Mouse (Mus musculus) MEL (cell line): Measurements from ENCODE around the gene Hoxa9. TPM values are rescaled to one million over a fixed set of nuclear protein-coding genes. Genes with fewer than 3 reads are reported as not detected.

Experiments
- DNase-seq: peaks from one replicate; pipeline ENCODE4 v3.0.0; 2011; ENCODE audit warnings: low read depth, low spot score
- H3K27ac ChIP-seq: 2 replicates; pipeline ENCODE4 v1.5.1; 2012; ENCODE audit warnings: low read depth, mild to moderate bottlenecking, control low read depth, low read length, moderate library complexity; ENCODE audit not compliant: control insufficient read depth
- H3K27me3 ChIP-seq, 2 experiments: fragments of 150-350 bp in 1 of 2; sonication (generic) in 1 of 2; 2 replicates each; pipeline ENCODE4 v1.6.1; 2012; ENCODE audit warnings: low read length in 2 of 2, mild to moderate bottlenecking in 2 of 2, improper control_type of control experiment in 1 of 2, moderate library complexity in 1 of 2; ENCODE audit not compliant: insufficient read depth in 2 of 2, control insufficient read depth in 1 of 2
- H3K36me3 ChIP-seq, 2 experiments: 2 replicates each; pipeline ENCODE4 v1.6.1; 2012 to 2014; ENCODE audit warnings: low read length in 2 of 2, improper control_type of control experiment in 1 of 2, inconsistent platforms in 1 of 2, mild to moderate bottlenecking in 1 of 2; ENCODE audit not compliant: insufficient read depth in 2 of 2, control insufficient read depth in 1 of 2
- H3K4me1 ChIP-seq, 2 experiments: fragments of 150-350 bp in 1 of 2; sonication (generic) in 1 of 2; 2 replicates each; pipeline ENCODE4 v1.6.1; 2012; ENCODE audit warnings: low read length in 2 of 2, improper control_type of control experiment in 1 of 2, mild to moderate bottlenecking in 1 of 2; ENCODE audit not compliant: insufficient read depth in 2 of 2, control insufficient read depth in 1 of 2
- H3K4me3 ChIP-seq, 2 experiments: fragments of 150-350 bp in 1 of 2; sonication (generic) in 1 of 2; 2 replicates each; pipeline ENCODE4 v1.5.1; 2012; ENCODE audit warnings: low read depth in 2 of 2, low read length in 2 of 2, mild to moderate bottlenecking in 2 of 2, moderate library complexity in 2 of 2, control low read depth in 1 of 2, improper control_type of control experiment in 1 of 2; ENCODE audit not compliant: control insufficient read depth in 1 of 2, insufficient read depth in 1 of 2
- H3K79me2 ChIP-seq: 2 replicates; pipeline ENCODE4 v1.6.1; 2012; ENCODE audit warnings: mild to moderate bottlenecking, low read length, moderate library complexity; ENCODE audit not compliant: control insufficient read depth, poor library complexity, insufficient read depth
- H3K9ac ChIP-seq: 2 replicates; pipeline ENCODE4 v1.6.1; 2012; ENCODE audit warnings: low read depth, mild to moderate bottlenecking, control low read depth, low read length, moderate library complexity; ENCODE audit not compliant: control insufficient read depth, poor library complexity, severe bottlenecking
- H3K9me3 ChIP-seq: fragments of 150-350 bp; sonication (generic); replicated peaks from 2 replicates; pipeline ENCODE4 v1.6.1; 2012; ENCODE audit warnings: mild to moderate bottlenecking, low read length, improper control_type of control experiment, moderate library complexity; ENCODE audit not compliant: insufficient read depth
- BHLHE40 ChIP-seq: IDR thresholded peaks from 2 replicates; pipeline ENCODE4 v1.6.1; 2012; ENCODE audit warnings: low read depth, mild to moderate bottlenecking, inconsistent platforms, low read length, improper control_type of control experiment, borderline replicate concordance
- CHD2 ChIP-seq: IDR thresholded peaks from 2 replicates; pipeline ENCODE4 v1.6.1; 2011; ENCODE audit warnings: low read length, improper control_type of control experiment
- E2F4 ChIP-seq: IDR thresholded peaks from 2 replicates; pipeline ENCODE4 v1.6.1; 2011; ENCODE audit warnings: low read depth, low read length, improper control_type of control experiment, borderline replicate concordance
- ELF1 ChIP-seq: IDR thresholded peaks from 2 replicates; pipeline ENCODE4 v1.6.1; 2014; ENCODE audit warnings: low read depth, mild to moderate bottlenecking, inconsistent platforms, low read length, improper control_type of control experiment, moderate library complexity
- ETS1 ChIP-seq: IDR thresholded peaks from 2 replicates; pipeline ENCODE4 v1.6.1; 2012; ENCODE audit warnings: low read depth, mild to moderate bottlenecking, inconsistent platforms, low read length, improper control_type of control experiment, moderate library complexity
- GABPA ChIP-seq: IDR thresholded peaks from 2 replicates; pipeline ENCODE4 v1.6.1; 2012; ENCODE audit warnings: low read depth, mild to moderate bottlenecking, inconsistent platforms, low read length, improper control_type of control experiment, moderate library complexity
- GATA1 ChIP-seq: IDR thresholded peaks from 2 replicates; pipeline ENCODE4 v1.6.1; 2011; ENCODE audit warnings: low read depth, low read length, improper control_type of control experiment
- JUND ChIP-seq: IDR thresholded peaks from 2 replicates; pipeline ENCODE4 v1.6.1; 2011; ENCODE audit warnings: low read depth, mild to moderate bottlenecking, improper control_type of control experiment, low read length
- MAFK ChIP-seq: IDR thresholded peaks from 2 replicates; pipeline ENCODE4 v1.6.1; 2011; ENCODE audit warnings: low read depth, mild to moderate bottlenecking, low read length, improper control_type of control experiment, borderline replicate concordance
- MAX ChIP-seq: IDR thresholded peaks from 2 replicates; pipeline ENCODE4 v1.6.1; 2011; ENCODE audit warnings: low read length, improper control_type of control experiment
- MAZ ChIP-seq: IDR thresholded peaks from 2 replicates; pipeline ENCODE4 v1.6.1; 2012; ENCODE audit warnings: low read depth, mild to moderate bottlenecking, inconsistent platforms, low read length, improper control_type of control experiment
- MEF2A ChIP-seq: IDR thresholded peaks from 2 replicates; pipeline ENCODE4 v1.6.1; 2014; ENCODE audit warnings: low read depth, mild to moderate bottlenecking, inconsistent platforms, low read length, improper control_type of control experiment; ENCODE audit not compliant: poor library complexity, insufficient replicate concordance, severe bottlenecking; ENCODE audit errors: extremely low read depth
- MXI1 ChIP-seq: IDR thresholded peaks from 2 replicates; pipeline ENCODE4 v1.6.1; 2011; ENCODE audit warnings: mild to moderate bottlenecking, low read depth, low read length, improper control_type of control experiment
- MYB ChIP-seq: IDR thresholded peaks from 2 replicates; pipeline ENCODE4 v1.6.1; 2011; ENCODE audit warnings: mild to moderate bottlenecking, low read depth, low read length, improper control_type of control experiment
- POLR2AphosphoS2 ChIP-seq: IDR thresholded peaks from 2 replicates; pipeline ENCODE4 v1.6.1; 2011; ENCODE audit warnings: low read length, improper control_type of control experiment
- RAD21 ChIP-seq: IDR thresholded peaks from 2 replicates; pipeline ENCODE4 v1.6.1; 2011; ENCODE audit warnings: mild to moderate bottlenecking, low read depth, low read length, improper control_type of control experiment
- SIN3A ChIP-seq: IDR thresholded peaks from 2 replicates; pipeline ENCODE4 v1.6.1; 2012; ENCODE audit warnings: low read length, improper control_type of control experiment, inconsistent platforms
- TAL1 ChIP-seq: IDR thresholded peaks from 2 replicates; pipeline ENCODE4 v1.6.1; 2012; ENCODE audit warnings: mild to moderate bottlenecking, inconsistent platforms, low read length, moderate library complexity, mixed read lengths
- TCF12 ChIP-seq: IDR thresholded peaks from 2 replicates; pipeline ENCODE4 v1.6.1; 2014; ENCODE audit warnings: low read depth, mild to moderate bottlenecking, inconsistent platforms, low read length, improper control_type of control experiment, moderate library complexity
- UBTF ChIP-seq: IDR thresholded peaks from 2 replicates; pipeline ENCODE4 v1.6.1; 2012; ENCODE audit warnings: low read depth, mild to moderate bottlenecking, inconsistent platforms, low read length, improper control_type of control experiment, moderate library complexity, borderline replicate concordance; ENCODE audit not compliant: insufficient read depth
- USF2 ChIP-seq, 2 experiments: IDR thresholded peaks; 2 replicates each; pipeline ENCODE4 v1.6.1; 2011 to 2012; ENCODE audit warnings: improper control_type of control experiment in 2 of 2, low read length in 2 of 2, borderline replicate concordance in 1 of 2, inconsistent platforms in 1 of 2, low read depth in 1 of 2, mild to moderate bottlenecking in 1 of 2; ENCODE audit not compliant: insufficient read depth in 1 of 2
- ZC3H11A ChIP-seq: IDR thresholded peaks from 2 replicates; pipeline ENCODE4 v1.6.1; 2012; ENCODE audit warnings: low read depth, mild to moderate bottlenecking, inconsistent platforms, low read length, improper control_type of control experiment
- ZMIZ1 ChIP-seq: IDR thresholded peaks from 2 replicates; pipeline ENCODE4 v1.6.1; 2012; ENCODE audit warnings: low read depth, mild to moderate bottlenecking, inconsistent platforms, low read length, improper control_type of control experiment, moderate library complexity
- polyA plus RNA-seq, 2 experiments: library from polyadenylated mRNA; stranded (reverse) in 1 of 2; unstranded in 1 of 2; fragments of >175 nt in 1 of 2; fragments of >200 nt in 1 of 2; gene quantifications; 2 replicates each; pipeline versions ENCODE4 v1.2.1 to v1.2.4; 2012; ENCODE audit warnings: low replicate concordance in 2 of 2, low read depth in 1 of 2; ENCODE audit not compliant: insufficient read length in 2 of 2, insufficient read depth in 1 of 2, missing spikeins in 1 of 2
- total RNA-seq: library from RNA; depleted of rRNA; stranded (reverse); fragments of 300-350 nt; gene quantifications from 2 replicates; pipeline ENCODE4 v1.2.3, GENCODE M21; 2012

Gene Hoxa9
- total and polyA plus RNA-seq, 3 experiments, result not detected

GRCm38 (mm10) chr6:52276382-52276781 lies 45.5 kb upstream of the Hoxa9 start:
- no peak overlapping the region for H3K4me3 ChIP-seq
- TF ChIP-seq E2F4, result no peak
- TF ChIP-seq TAL1, result no peak
- TF ChIP-seq JUND, result no peak
- no peak for TF ChIP-seq SIN3A
- TF ChIP-seq ETS1, result no peak
- no peak for TF ChIP-seq MEF2A
- no peak for TF ChIP-seq GATA1
- TF ChIP-seq TCF12, result no peak
- no peak for TF ChIP-seq RAD21
- no peak for TF ChIP-seq CHD2
- no peak for TF ChIP-seq MAZ
- TF ChIP-seq MXI1, result no peak
- no peak for TF ChIP-seq USF2 (IDR thresholded peaks at IDR 0.05; ENCODE audit: borderline replicate concordance in 1 of 2, insufficient read depth in 1 of 2, low read depth in 1 of 2, low read length in 2 of 2)
- no peak for TF ChIP-seq ZC3H11A
- no peak for TF ChIP-seq MAX
- TF ChIP-seq GABPA, result no peak
- no peak for TF ChIP-seq MYB
- TF ChIP-seq UBTF, result no peak
- no peak for TF ChIP-seq ZMIZ1
- no peak for TF ChIP-seq BHLHE40
- no peaks in the 10 kb centered on the region for H3K79me2 ChIP-seq
- H3K27ac ChIP-seq, result no peak overlapping the region
- H3K4me1 ChIP-seq, result no peaks in the 10 kb centered on the region
- H3K9me3 ChIP-seq, result no peaks in the 10 kb centered on the region
- H3K9ac ChIP-seq, result no peak overlapping the region
- DNase-seq, result no peak
- H3K36me3 ChIP-seq, result no peaks in the 10 kb centered on the region
- no peaks in the 10 kb centered on the region for H3K27me3 ChIP-seq

- no peak for DNase-seq
- H3K4me3 ChIP-seq, result no peak overlapping the region
- H3K9ac ChIP-seq, result no peak overlapping the region
- H3K79me2 ChIP-seq, result no peaks in the 10 kb centered on the region
- H3K4me1 ChIP-seq, result no peaks in the 10 kb centered on the region
- TF ChIP-seq ELF1, result no peak
- TF ChIP-seq POLR2AphosphoS2, result no peak
- no peak for TF ChIP-seq ZMIZ1
- TF ChIP-seq MAX, result no peak
- TF ChIP-seq MAFK, result no peak
- TF ChIP-seq SIN3A, result no peak
- TF ChIP-seq USF2 (IDR thresholded peaks at IDR 0.05; ENCODE audit: borderline replicate concordance in 1 of 2, insufficient read depth in 1 of 2, low read depth in 1 of 2, low read length in 2 of 2), result no peak
- no peak overlapping the region for H3K27ac ChIP-seq
- no peaks in the 10 kb centered on the region for H3K9me3 ChIP-seq
- no peaks in the 10 kb centered on the region for H3K36me3 ChIP-seq
- no peaks in the 10 kb centered on the region for H3K27me3 ChIP-seq
These were observed 44.8 kb upstream of the Hoxa9 start for GRCm38 (mm10) chr6:52275563-52276280.
